Mouse (Mus musculus) gastrocnemius, postnatal 36 days (tissue): Measurements from ENCODE around the gene Cfap161. TPM values are rescaled to one million over a fixed set of nuclear protein-coding genes. Genes with fewer than 3 reads are reported as not detected.

ENCODE experiments used
- DNase-seq, 2 experiments: peaks; one replicate each; pipeline ENCODE4 v3.0.0; 2022
- intact Hi-C: fragments of 180-260 bp; cut with DNase I; formaldehyde crosslinking; loops from one replicate; pipeline ENCODE4 v1.15.1; 2025
- total RNA-seq, 2 experiments: library from RNA; stranded (reverse); gene quantifications; 2 replicates each; pipeline ENCODE4 v1.2.3; 2021

Gene Cfap161
- total RNA-seq, 2 experiments from 2014 or later: not detected

DNA sequence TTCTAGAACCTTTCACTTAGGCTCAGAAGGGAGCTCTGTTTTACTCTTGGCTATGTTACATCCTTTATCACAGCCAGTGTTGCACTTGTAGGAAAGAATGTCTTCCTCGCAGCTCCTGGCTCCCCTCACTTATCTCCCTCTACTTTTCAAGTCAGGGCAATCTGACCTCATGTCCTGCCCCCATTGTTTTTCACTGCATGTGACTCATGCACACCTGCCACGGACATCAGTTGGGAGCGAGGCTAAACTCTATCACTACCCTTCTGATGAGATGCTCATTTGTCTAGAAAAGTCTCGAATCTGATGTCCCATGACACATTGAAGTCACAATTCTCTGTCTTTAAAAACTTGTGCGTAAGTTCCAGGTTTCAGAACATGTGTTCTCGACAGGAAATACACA lies 12.3 kb upstream of the Cfap161 start:
- intact Hi-C loops: no loop called here

GRCm38 (mm10) chr7:83803777-83804176 lies 9.1 kb upstream of the Cfap161 start:
- intact Hi-C loops: loop anchor here (5.0 kb wide), 1 partner anchor 106 kb away; no protein-coding TSS in a partner anchor
- DNase-seq: no peak

More for the DNA sequence above, 12.3 kb upstream of the Cfap161 start:
- no peak for DNase-seq

GRCm38 (mm10) chr7:83802509-83802908 lies 7.8 kb upstream of the Cfap161 start:
- intact Hi-C loops: loop anchor here (5.0 kb wide), 1 partner anchor 105 kb away; no protein-coding TSS in a partner anchor
- no peak for DNase-seq

- intact Hi-C loops: loop anchor here (5.0 kb wide), 1 partner anchor 105 kb away; no protein-coding TSS in a partner anchor
Observed at GRCm38 (mm10) chr7:83802007-83802406, 7.3 kb upstream of the Cfap161 start.

DNA sequence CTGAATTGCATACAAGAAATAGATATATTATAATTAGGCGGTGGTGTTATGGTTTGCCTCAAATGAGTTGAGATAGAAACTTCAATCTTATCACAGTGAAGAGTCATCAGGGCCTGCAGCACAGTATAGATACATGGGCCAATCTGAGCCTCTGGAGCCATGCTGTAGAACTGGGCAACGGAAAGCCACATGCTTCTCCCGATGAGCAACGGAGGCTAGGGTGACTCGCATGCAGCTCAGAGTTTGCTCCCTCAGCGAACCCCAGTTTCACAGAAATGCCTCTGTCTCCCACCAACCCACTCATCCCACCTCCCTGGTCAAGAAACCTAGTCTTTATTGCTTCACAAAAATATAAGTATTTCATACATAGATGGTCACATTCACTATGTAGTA lies 6.8 kb upstream of the Cfap161 start:
- DNase-seq: no peak
- intact Hi-C loops: loop anchor here (5.0 kb wide), 1 partner anchor 104 kb away; no protein-coding TSS in a partner anchor

More at GRCm38 (mm10) chr7:83802007-83802406, 7.3 kb upstream of the Cfap161 start:
- DNase-seq: no peak

DNA sequence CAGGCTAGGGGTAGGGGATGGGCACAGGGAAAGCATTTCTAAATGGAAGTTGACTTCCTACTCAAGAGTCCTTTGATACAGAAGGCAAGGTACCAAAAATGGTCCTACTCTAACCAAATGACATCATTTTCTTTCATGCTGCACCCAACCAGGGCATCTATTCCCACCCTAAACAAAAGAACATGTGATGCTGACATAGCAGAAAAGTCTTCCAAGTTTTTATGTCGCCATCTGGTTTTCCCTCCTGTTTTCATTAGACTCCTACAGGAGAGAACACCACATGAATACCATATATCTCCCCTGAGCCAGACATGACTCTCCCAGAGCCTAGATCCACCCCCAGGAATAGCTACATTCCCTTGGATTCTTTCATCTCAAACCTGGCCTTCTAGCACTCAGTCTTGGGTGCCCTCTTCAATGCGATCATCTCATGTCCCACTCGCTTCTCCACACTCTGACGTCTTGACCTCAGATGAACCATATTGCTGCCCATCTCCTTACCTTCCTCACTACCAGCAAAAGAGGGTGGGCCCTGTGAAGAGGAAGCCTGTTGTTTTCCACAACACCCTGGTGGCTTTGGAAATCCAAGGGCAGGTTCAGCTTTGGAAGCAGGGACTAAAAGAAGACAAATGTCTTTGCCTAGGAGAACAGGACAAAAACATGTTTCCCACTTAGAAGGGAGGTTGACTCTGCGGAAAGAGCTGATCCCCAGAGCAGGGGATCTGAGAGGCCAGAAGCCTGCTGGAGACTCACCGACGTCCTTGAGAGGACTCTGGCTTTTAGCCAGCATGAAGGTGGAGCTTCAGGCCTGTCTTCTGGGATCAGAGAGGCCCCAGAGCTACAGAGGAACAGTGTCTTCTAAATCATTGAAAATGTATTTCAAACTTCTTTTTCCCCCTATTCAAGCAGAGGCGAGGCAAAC lies 6.1 kb upstream of the Cfap161 start:
- no peak for DNase-seq
- intact Hi-C loops: loop anchor here (5.0 kb wide), 1 partner anchor 104 kb away; no protein-coding TSS in a partner anchor

GRCm38 (mm10) chr7:83800071-83800470 lies 5.4 kb upstream of the Cfap161 start:
- DNase-seq: no peak

GRCm38 (mm10) chr7:83798004-83798403 lies 3.3 kb upstream of the Cfap161 start:
- intact Hi-C loops: loop anchor here (5.0 kb wide), 1 partner anchor 116 kb away; no protein-coding TSS in a partner anchor
- no peak for DNase-seq

More at GRCm38 (mm10) chr7:83800071-83800470, 5.4 kb upstream of the Cfap161 start:
- intact Hi-C loops: loop anchor here (5.0 kb wide), 1 partner anchor 103 kb away; no protein-coding TSS in a partner anchor

DNA sequence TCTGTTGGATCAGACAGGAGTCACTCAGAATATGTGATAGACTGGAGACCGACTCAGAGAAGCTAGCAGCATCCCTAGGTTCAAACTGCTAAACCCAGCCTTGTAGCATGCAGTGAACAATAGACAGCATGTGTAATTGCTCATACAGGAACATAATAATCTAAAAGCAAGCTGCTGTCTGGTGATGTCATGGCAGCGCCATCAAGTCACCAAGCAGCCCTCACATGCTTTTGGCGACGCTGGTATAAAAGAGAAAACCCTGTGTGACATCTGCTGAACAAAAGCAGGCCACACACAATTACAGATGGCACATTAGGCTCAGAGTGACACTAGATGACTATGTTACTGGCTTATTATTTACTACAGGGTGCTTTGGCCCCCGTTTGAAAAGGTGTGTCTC lies 1.5 kb upstream of the Cfap161 start:
- intact Hi-C loops: loop anchor here (5.0 kb wide), 1 partner anchor 114 kb away; no protein-coding TSS in a partner anchor

GRCm38 (mm10) chr7:83794006-83794683 lies 535 bp downstream of the Cfap161 start:
- no peak for DNase-seq
- intact Hi-C loops: no loop called here

More for the DNA sequence above, 1.5 kb upstream of the Cfap161 start:
- no peak for DNase-seq

GRCm38 (mm10) chr7:83780881-83781280 lies 13.8 kb downstream of the Cfap161 start:
- intact Hi-C loops: no loop called here

DNA sequence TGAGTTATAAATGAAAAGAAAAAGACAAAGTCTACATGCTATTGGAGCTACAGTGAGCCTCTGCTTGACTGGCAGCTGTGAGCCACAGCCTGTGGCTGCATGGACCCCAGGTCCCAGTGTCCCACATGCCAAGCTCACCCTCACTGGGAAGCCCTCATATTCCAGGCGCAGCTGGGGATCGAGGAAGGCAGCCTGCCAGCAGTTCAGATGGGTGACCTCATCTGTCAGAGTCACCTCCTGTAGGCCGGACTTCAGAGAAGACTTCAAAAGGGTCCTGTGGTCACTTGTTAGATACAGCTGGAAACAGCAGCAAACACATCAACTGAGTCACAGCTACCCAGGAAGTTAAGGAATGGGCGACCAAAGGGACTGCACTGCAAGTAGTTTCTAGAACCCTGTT lies 14.7 kb downstream of the Cfap161 start:
- DNase-seq: no peak
- intact Hi-C loops: no loop called here

More at GRCm38 (mm10) chr7:83780881-83781280, 13.8 kb downstream of the Cfap161 start:
- no peak for DNase-seq

DNA sequence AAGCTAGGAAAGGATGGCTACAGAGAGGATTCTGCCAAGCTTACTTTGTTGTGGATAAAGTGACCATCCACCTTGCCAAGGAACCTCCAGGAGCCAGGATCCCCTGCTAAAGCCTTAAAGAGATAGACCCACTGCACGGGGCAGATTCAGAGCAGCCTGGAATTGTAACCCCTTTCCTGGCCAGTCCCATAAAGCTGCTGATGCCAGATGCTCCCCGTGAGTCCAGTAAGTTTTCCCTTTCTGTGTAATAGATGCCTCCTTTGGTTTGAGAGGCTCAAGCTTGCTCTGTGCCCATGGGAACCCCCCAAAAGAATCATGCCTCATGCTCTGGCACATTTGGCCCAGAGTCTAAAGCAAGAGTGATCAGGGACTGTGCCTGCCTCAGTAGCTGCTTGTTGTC lies 15.7 kb downstream of the Cfap161 start:
- intact Hi-C loops: no loop called here
- no peak for DNase-seq

DNA sequence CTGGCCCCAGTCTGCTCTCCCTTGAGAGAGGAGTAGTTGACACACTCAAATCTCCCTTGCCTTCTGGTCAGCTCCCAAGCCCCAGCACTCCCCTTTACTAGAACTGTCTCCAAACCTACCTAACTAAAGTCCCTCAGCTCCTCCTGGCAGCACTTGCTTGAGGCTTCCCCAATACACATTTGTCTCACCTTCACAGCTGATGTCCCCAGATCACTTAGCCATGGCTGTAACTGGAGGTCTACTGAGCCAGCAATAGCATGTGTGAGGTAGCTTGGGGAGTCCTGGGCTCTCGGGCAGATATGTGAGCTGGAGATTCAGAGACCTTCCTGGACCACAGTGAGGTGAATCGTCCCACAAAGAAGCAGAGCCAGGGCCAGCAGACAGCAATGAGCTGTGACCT lies 16.2 kb downstream of the Cfap161 start:
- DNase-seq: no peak
- intact Hi-C loops: no loop called here

GRCm38 (mm10) chr7:83774721-83775120 lies 20.0 kb downstream of the Cfap161 start:
- intact Hi-C loops: loop anchor here (5.0 kb wide), 2 partner anchors 77 to 102 kb away; no protein-coding TSS in a partner anchor
- DNase-seq: no peak

- no peak for DNase-seq
- intact Hi-C loops: no loop called here
Observed at GRCm38 (mm10) chr7:83763674-83764073, 31.0 kb downstream of the Cfap161 start.

DNA sequence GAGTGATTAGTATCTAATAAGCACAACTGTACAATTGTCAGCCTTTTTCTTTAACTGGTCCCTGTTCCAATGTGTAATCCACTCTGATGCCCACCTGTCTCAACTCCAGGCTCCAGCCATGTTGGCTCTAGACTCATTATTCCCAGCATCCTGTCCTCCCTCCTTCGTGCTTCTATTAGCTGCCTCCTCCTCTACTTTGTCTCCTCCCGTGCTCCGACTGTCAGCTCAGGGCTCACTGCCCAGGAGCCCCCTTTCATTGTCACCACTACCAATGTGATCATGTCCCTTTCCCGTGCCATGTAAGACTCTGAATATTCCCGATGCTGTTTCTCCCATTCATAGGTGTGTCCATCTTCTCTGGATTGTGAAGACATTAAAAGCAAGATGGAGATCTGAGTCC lies 32.3 kb downstream of the Cfap161 start:
- no peak for DNase-seq
- intact Hi-C loops: no loop called here

GRCm38 (mm10) chr7:83751055-83751454 lies 43.6 kb downstream of the Cfap161 start:
- DNase-seq: no peak
- intact Hi-C loops: no loop called here

- no peak for DNase-seq
- intact Hi-C loops: no loop called here
Observed at GRCm38 (mm10) chr7:83748405-83748804, 46.3 kb downstream of the Cfap161 start.

- DNase-seq: no peak
- intact Hi-C loops: no loop called here
Observed at GRCm38 (mm10) chr7:83746107-83746687, 48.5 kb downstream of the Cfap161 start.
